Mouse (Mus musculus): ENCODE measurements around the gene B3gnt6.

GRCm38 (mm10) chr7:98193515-98194025 is 5.7 kb downstream of the B3gnt6 start:
- TF ChIP-seq CTCF (IDR thresholded peaks at IDR 0.05; ENCODE audit: low read depth), result peak; percentile 59
- TF ChIP-seq EP300 (IDR thresholded peaks at IDR 0.05; ENCODE audit: low read depth), result no peak
